In the genomic region with DNA sequence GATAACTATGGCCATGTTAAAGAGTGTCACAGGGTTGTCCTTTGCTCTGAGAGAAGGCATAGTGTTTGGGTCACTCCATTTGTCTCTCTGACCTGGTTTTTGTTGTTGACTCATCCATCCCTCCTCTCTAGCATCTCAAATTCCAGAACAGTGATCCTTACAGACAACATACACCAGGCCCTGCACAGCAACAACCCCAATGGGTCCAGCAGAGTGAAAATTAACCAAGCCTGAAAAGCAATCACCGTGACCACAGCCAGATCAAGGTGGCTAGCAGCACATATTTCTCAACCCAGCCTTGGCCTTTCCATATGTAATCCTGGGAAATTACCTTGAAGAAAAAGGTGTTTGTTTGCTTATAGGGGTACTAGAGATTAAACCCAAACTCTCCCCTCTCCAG, we compare ENCODE assay signal across 18 mouse cellular contexts.
DNase-seq lines count a peak whose midpoint lies in the region; ATAC-seq lines count a peak whose summit lies in the region.
"Had no signal": no experiment of that assay in that cellular context is flagged by ENCODE, and none has a peak within 500 bp of the region (broad histone marks: within the 10 kb centered on the region; RNA-seq: fewer than 3 reads in every experiment).

No protein-coding gene starts in this region.

- 0 out of 2 replicates have a peak, but pooled peaks cover 2% of the 10 kb centered on the region for H3K4me1 ChIP-seq in kidney, embryonic 14.5 days (ENCODE audit: control insufficient read depth, insufficient read depth, low read length)
- H3K4me1 ChIP-seq in kidney, embryonic 15.5 days = peaks cover 14% of the 10 kb centered on the region
- H3K4me1 ChIP-seq in embryonic facial prominence, embryonic 10.5 days = no peaks in the 10 kb centered on the region
- H3K4me1 ChIP-seq: forebrain, embryonic 13.5 days; hindbrain, embryonic 12.5 days had no signal

- peak; percentile 29 to 37 for DNase-seq in kidney, adult 8-10 months
- peak; percentile 26 for DNase-seq in kidney, postnatal 14 days
- no peak for DNase-seq in cerebellum, postnatal 36 days
- no peak for DNase-seq in embryonic facial prominence, embryonic 10.5 days (ENCODE audit: low spot score)
- DNase-seq: adrenal gland, postnatal 10 days; cerebellum, adult 11 months; cerebellum, adult 8-10 months; cerebellum, postnatal 14 days; forebrain, postnatal 0 days; gastrocnemius, adult 2 months; gastrocnemius, postnatal 25 days; heart, postnatal 10 days; heart, postnatal 4 days had no signal

- no peak overlapping the region for H3K9ac ChIP-seq in kidney, embryonic 14.5 days (ENCODE audit: low read depth, low read length)
- H3K9ac ChIP-seq in kidney, embryonic 15.5 days = no peak overlapping the region
- H3K9ac ChIP-seq: forebrain, embryonic 13.5 days; forebrain, postnatal 0 days; hindbrain, embryonic 12.5 days had no signal

- 36% methylated on average over 1 of the region's 1 CpGs for WGBS in kidney, embryonic 14.5 days
- WGBS in kidney, embryonic 15.5 days = 41% methylated on average over 1 of the region's 1 CpGs
- WGBS in embryonic facial prominence, embryonic 10.5 days = 98% methylated on average over 1 of the region's 1 CpGs

- no peak overlapping the region for H3K27ac ChIP-seq in kidney, embryonic 14.5 days (ENCODE audit: low read depth, low read length)
- no peak overlapping the region for H3K27ac ChIP-seq in kidney, embryonic 15.5 days
- no peak overlapping the region for H3K27ac ChIP-seq in embryonic facial prominence, embryonic 10.5 days (replicated peaks)
- H3K27ac ChIP-seq: forebrain, embryonic 13.5 days; gastrocnemius, adult 2 months; hindbrain, embryonic 12.5 days had no signal

- H3K36me3 ChIP-seq in kidney, embryonic 14.5 days (ENCODE audit: control insufficient read depth, insufficient read depth, low read length) = no peaks in the 10 kb centered on the region
- no peaks in the 10 kb centered on the region for H3K36me3 ChIP-seq in kidney, embryonic 15.5 days
- no peaks in the 10 kb centered on the region for H3K36me3 ChIP-seq in embryonic facial prominence, embryonic 10.5 days (replicated peaks)
- H3K36me3 ChIP-seq: hindbrain, embryonic 12.5 days had no signal

- ATAC-seq in kidney, embryonic 14.5 days (ENCODE audit: low FRiP score, low TSS enrichment) = no peak
- peak; percentile 66; the same call in 1 of the 2 replicates for ATAC-seq in kidney, embryonic 15.5 days (replicated peaks; ENCODE audit: low FRiP score)
- ATAC-seq: forebrain, embryonic 13.5 days; forebrain, postnatal 0 days; hindbrain, embryonic 16.5 days had no signal

- no peaks in the 10 kb centered on the region for H3K27me3 ChIP-seq in kidney, embryonic 14.5 days (ENCODE audit: control insufficient read depth, insufficient read depth, low read length)
- no peaks in the 10 kb centered on the region for H3K27me3 ChIP-seq in kidney, embryonic 15.5 days
- H3K27me3 ChIP-seq in embryonic facial prominence, embryonic 10.5 days (replicated peaks; ENCODE audit: low read depth, poor library complexity, severe bottlenecking) = no peaks in the 10 kb centered on the region
- H3K27me3 ChIP-seq: forebrain, embryonic 13.5 days; hindbrain, embryonic 12.5 days had no signal

- no peaks in the 10 kb centered on the region for H3K9me3 ChIP-seq in kidney, embryonic 14.5 days (ENCODE audit: control insufficient read depth, low read length)
- no peaks in the 10 kb centered on the region for H3K9me3 ChIP-seq in kidney, embryonic 15.5 days (replicated peaks)
- H3K9me3 ChIP-seq in embryonic facial prominence, embryonic 10.5 days = no peaks in the 10 kb centered on the region
- H3K9me3 ChIP-seq: forebrain, embryonic 13.5 days; hindbrain, embryonic 12.5 days had no signal

- H3K4me2 ChIP-seq in kidney, embryonic 14.5 days (replicated peaks; ENCODE audit: low read depth, low read length) = no peak overlapping the region
- H3K4me2 ChIP-seq in kidney, embryonic 15.5 days = no peak overlapping the region
- H3K4me2 ChIP-seq: forebrain, embryonic 13.5 days; hindbrain, embryonic 12.5 days had no signal

- no peak overlapping the region for H3K4me3 ChIP-seq in kidney, embryonic 14.5 days (ENCODE audit: low read length)
- H3K4me3 ChIP-seq in kidney, embryonic 15.5 days (replicated peaks) = no peak overlapping the region
- no peak overlapping the region for H3K4me3 ChIP-seq in embryonic facial prominence, embryonic 10.5 days
- H3K4me3 ChIP-seq: forebrain, embryonic 13.5 days; gastrocnemius, adult 2 months; hindbrain, embryonic 12.5 days had no signal

Comparison
In these comparisons a context has a peak if more than half of its experiments do, and no peak if none do; other contexts are left out.
1. DNase-seq: peak in kidney, adult 8-10 months (2 of 2) and kidney, postnatal 14 days (single experiment); none in cerebellum, postnatal 36 days (0 of 2) and embryonic facial prominence, embryonic 10.5 days (single experiment).